Mouse (Mus musculus) retina, adult 2 months (tissue): ENCODE results near the gene Alpk1.
A peak's percentile ranks its signal among the peaks of the same experiment; 100 is the strongest.
"Not testable (repeated sequence)": the region's sequence is repeated elsewhere in the genome, so short reads cannot be mapped to it uniquely, and the experiment has no call there.

Experiments used
- DNase-seq: peaks from one replicate; pipeline ENCODE4 v3.0.0-alpha.2; 2012; ENCODE audit warnings: low read depth, low spot score

The Alpk1 gene

DNA sequence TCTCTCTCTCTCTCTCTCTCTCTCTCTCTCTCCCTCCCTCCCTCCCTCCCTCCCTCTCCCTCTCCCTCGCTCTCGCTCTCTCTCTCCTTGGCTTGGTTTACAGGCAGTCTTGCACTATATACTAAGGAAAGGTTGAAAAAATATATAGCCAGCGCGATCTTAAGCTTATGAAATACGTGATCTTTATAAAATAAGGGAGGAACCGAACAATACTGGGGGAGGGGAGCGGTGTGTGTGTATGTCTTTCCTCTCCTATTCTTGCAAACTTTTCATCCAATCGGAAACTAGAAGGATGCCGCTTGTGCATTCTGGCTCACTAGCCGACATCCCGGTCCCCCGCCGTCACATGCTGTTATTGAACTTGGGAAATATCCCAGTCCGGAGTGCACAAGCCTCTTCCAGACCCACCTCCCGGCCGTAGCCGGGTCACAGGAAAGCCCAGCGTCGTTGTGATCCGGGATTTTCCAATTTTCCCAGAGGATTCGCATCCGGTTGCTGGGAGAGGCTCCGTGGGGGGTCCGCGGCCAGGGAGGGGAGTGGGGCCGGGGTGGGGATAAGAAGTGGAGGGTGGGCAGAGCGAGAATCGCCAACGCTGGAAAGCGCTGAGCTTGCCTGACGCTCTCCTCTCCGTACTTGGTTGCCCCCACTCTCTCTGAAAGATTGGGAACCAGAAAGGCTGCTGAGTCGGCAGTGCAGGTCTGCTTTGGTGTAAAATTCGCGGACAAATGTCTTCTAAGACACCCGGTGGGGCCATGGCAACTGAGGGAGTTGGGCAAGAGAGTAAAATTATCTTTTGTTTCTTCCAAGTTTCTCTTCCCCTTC, 10.1 kb upstream of the Alpk1 start:
- no peak for DNase-seq

DNA sequence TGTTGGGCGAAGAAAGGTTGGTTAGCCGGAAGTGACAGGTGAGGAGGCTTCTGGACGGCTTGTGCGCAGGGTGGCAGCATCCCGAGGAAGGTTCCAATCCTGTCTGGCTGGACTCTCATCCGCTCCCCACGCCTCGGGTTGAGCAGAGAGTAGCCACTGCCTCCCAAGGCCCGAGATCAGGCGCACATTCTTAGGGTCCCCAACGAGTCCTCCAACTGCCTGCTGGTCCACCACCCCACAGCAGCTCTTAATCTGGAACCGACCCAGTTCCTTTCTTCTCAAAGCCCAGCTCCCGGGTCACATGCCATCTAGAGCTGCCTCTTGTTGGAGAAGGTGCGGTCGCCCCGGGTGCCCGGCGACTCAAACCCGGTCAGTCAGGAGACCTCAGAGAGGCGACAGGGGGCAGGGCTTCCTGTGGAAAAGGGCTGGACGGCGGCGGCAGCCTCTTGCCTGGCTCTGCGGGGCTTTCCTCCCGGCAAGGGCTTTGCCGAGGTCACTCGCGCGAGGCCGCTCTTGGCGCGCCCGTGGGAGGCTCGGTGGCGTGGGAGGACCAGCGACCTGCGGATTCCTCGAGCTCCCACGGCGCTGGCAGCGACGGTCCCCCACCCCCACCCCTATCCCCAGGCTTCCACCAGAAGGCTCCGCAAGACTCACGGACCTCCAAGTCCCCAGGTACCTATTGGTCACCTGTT, 9.3 kb upstream of the Alpk1 start, which contains the start of gene Tifa:
TSS of gene Tifa (plus strand) at position 306 of the 692 bp plus-strand sequence.
- no peak for DNase-seq

DNA sequence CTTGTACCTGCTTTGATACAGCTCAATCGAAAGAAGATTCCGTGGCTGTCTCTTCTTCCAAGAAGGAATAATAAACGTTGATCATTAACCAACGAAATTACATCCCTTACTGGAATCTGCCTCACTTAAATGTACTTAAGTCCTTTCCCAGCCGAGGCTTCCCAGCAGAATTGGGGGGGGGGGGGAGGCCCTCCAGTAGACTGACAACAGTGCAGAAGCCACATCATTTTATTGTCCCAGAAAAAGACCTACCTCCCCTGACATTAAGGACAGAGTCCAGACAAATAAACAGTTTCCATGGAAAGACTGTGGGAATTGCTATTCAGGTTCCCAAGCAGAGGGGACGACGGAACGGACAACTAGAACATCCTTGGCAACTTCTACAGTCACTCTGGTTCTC, 8.6 kb upstream of the Alpk1 start:
- DNase-seq = no peak

DNA sequence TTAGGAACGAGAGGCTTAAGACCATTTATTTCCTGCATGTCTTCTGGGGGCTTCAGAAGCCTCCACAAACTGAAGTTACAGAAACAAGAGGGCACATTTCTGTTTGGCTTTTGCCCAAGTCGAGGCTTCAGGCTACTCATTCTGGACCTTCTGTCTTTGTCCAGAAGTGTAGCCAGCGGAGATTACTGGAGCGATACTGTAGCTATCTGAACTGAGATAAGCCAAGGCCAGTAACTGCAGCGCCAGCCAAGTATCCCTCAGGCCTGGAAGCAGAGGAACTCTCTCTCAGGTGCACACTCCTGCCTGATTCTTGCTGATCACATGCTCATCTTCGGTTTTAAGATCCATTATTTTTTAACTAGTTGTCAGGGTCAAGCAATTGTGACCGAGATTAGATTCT, 7.7 kb upstream of the Alpk1 start:
- DNase-seq = no peak

DNA sequence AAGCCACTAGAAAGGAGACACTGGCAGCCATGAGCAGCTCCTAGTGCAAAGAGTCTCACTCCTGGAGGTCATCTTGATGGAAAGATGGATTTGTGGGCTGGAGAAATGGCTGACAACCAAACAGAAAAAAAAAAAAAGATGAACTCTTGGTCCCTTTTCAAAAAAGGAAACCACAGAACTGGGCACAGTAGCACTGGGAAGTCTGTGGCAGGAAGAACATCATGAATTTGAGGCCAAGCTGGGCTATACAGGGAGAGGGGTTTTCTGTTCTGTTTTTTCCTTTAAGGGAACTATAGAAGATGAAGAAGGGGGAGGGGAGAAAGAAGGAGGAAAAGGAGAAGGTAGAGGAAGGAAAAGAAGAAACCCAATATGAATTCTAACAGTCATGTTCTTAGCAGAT, 6.7 kb upstream of the Alpk1 start:
- no peak for DNase-seq

DNA sequence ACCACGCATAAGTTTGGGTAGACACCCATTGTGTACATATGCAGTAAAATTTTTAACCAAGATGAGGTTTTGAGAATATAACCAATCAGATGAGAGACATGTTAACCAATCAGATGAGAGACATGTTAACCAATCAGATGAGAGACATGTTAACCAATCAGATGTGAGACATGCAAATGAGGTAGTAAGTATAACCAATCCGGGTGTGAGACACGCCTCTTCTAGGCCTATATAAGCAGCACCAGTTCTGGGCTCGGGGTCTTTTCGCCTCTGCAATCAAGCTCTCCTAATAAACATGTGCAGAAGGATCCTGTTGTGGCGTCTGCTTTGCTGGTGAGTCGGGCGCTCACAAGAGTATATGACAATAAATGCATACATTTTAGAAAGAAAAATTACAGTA, 3.4 kb upstream of the Alpk1 start:
- DNase-seq = not testable (repeated sequence)

DNA sequence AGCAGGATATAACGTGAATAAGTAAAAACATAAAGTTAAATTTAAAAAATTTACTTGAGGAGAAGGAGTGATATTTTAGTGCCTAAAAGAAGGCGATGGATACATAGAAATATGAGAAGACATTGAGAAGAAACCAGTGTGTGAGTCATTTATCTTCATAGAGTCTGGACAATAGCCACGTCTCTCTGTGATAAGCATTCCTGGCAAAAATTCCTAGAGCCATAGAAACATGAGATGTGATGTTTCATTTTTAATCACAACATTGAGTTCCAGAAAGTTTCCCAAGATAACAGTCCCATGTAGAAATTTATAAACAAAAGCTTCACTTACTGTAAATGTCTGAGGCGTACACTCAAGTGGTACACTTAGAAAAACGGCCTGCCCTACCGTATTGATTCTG, 2.6 kb upstream of the Alpk1 start:
- DNase-seq = no peak

DNA sequence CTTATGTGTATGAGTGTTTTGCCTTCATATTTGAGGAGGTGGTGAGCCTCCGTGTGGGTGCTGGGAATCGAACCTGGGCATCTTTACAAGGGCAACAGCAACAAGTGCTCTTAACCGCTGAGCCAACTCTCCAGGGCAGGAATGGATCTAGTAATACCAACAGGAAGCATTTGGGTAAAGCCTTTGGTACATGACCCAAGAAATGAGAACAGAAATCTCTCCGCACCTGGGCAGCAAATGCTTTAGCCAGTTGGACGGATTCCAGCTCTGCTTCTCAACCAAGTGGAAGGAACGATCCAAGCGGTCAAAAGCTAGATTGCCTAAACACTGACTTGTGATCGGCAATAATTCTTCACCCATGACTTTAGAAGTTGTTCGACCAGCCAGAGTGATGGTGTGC, 594 bp upstream of the Alpk1 start:
- no peak for DNase-seq

DNA sequence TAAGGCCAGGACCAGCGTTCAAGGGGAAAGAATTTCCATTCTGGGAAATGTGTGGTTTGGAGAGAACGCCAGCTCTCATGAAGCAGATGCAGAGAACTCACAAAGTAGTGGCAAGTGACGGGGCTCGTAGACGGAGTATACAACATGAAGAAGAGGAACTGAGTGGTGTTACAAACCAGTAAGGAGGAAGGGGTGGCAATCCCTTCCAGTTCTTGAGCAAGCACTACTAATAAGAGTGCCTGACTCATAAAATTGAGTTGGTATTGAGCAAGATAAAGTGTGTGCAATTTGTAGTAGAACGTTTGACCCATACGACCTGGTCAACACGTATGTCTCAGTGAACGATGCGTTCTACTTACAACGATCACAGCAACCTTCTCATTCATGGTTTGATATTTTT, 11.2 kb downstream of the Alpk1 start:
- DNase-seq = no peak

DNA sequence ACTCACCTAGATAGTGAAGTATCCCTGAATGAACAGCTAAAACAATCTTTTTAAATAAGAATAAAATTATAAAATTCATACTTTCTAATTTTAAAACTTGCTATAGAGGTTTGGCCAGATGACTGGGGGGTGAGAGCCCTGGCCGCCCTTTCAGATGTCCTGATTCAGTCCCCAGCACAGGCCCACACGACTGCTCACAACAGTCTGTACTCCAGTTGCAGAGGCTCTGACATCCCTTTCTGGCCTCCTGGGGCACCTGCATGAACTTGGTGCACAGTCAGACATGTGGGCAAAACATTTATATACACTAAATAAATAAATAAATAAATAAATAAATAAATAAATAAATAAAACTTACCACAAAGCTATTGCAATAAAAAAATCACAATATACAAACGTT, 14.4 kb downstream of the Alpk1 start:
- DNase-seq = no peak

DNA sequence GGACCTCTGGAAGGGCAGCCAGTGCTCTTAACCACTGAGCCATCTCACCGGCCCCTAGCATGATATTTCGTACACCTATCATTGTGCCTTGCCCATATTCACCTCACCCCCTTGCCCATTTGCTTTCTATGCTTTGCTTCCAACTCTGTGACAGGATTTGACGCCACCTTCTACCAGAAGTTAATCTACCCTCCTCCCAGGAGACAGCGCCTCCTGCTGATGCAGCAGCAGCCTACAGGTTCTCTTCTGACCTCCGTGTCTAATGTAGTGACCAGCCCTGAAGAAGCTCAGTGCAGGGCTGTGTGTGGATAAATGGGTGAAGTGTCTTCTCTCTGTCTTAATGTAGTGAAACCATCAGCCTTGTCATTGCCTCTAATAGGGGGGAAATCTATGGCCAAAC, 15.8 kb downstream of the Alpk1 start:
- no peak for DNase-seq

DNA sequence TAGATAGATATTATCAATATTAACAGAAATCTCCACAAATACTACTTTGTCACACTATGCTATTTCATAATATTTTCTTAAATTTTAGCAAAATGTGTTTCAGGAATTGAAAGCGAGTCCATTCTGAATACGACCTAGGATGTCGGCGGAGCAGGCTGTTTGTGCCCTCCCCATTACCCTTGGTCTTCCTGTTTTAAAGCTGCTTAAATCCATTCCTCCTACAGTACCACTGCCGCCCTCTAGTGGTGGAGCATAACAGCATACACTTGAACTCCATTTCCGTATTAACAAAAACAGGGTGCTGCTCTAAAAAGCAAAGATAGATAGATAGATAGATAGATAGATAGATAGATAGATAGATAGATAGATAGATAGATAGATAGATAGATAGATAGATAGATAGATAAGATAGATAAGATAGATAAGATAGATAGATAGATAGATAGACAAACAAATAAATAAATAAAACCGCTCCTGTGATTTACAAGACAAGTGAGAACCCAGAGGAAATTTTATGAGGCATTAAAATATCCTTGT, 17.2 kb downstream of the Alpk1 start:
- peak; percentile 67 for DNase-seq

DNA sequence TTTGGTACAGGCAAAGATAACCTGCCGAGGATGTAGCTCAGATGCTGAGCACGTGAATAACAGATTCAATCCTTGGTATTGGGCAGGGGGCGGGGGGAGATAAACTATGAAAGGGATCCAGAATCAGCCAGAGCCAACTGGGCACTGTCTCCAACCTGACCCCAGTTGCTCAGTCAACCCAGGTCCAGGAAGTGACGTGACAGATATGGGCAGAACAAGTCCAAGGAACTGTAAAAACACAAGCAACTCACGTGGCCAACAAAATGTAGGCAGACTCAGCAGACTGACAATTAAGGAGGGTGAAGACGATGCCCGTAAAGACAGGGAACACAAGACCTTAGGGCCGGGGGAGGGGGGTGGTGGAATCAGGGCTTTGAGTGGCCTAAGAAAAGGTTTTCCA, 17.9 kb downstream of the Alpk1 start:
- DNase-seq = no peak

DNA sequence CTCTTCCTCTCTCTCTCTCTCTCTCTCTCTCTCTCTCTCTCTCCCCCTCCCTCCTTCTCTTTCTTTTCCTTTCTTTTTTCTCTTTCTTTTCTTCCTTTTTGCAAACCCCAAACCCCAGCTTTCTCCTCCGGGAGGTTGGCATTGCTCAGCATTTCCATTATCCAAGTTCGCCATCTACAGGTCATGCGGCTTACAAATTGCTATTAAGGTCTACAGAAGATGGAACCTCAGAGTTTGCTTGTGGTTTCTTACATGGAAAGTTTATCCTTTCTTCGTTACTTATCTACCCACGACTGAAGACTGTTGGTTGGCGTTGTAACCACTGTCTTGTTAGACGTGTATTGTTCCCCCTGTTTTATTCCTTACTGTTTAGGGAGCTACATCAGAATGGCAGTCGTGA, 21.1 kb downstream of the Alpk1 start:
- no peak for DNase-seq

DNA sequence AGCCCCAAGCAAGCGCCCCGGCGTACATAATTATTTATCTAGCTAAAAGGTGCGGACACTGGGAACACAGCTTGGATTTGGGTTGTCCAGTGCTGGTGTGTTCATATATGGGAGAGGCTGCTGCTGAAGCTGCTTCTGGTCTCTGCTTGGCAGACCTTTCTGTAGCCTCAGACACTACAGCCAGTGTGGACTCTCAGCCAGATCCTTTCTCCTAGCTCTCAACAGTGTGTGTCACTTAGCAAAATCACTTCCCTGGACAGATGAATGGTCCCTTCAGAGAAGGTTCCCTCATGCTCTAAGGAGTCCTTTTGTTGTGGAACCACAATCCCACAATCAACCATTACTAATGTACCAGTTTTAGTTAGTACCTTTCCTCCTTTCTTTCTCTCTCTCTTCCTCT, 21.5 kb downstream of the Alpk1 start:
- DNase-seq = no peak

DNA sequence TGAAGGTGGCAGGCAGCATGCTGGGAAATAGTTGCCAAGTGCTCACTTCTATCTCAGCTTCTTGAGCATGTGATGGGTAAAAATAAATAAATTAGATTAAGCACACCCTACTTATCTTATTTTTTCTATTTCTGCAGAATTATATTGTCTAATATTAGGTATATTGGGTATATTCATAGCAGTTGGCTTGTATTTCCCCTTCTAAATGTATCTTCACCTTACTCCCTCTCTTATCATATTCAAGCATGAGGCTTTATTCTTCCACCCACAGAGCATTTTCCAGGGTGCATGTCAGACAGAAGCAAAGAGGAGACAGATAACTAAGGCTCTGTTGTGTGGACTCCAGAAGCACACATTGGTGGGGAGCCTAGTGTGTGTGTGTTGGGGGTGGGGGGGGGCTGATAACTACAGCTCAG, 22.4 kb downstream of the Alpk1 start:
- no peak for DNase-seq

DNA sequence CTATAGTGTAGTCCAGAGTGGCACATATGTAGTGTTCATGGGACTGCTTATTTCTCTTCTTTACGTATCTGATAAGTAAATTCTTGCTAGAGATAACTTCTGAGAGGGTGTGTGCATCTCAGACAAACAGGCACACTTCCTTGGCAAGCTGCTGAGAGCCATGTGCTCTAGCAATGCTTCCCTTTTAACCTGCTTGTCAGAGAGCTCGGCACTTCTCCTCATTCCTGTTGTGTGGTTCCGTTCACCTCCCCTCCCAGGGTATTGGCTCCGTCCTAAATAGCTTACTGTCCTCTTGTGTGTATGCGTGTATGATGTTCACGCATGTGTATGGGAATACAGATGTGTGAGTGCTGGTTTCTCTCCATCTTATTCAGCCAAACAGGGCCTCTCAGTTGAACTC, 23.9 kb downstream of the Alpk1 start:
- no peak for DNase-seq

DNA sequence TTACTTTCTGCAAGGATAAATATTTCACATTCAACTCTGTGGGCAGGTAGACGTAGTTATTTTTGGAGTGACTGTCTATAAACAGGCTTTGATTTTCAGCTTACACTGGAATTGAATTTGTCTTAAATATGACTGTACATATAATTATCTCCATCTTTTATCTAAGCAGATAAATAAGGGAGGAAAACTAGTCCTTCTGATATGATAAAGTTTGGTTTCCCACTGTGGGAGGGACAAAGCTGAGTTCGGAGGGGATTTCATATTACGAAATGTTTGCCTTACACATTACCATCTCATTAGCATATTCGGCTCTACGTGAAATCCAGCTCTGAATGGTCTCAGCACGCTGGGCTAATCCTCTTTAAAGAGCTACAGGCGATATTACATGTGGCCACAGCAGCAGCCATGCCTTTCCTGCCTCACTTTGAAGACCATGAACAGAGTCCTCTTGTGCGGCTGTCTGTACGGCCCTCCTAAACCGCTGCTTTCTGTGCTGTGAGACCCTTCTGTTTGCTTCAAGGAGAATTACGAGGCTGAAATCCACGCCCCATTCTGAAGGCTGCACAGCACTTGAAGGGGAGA, 30.3 kb downstream of the Alpk1 start:
- DNase-seq = peak; percentile 11

DNA sequence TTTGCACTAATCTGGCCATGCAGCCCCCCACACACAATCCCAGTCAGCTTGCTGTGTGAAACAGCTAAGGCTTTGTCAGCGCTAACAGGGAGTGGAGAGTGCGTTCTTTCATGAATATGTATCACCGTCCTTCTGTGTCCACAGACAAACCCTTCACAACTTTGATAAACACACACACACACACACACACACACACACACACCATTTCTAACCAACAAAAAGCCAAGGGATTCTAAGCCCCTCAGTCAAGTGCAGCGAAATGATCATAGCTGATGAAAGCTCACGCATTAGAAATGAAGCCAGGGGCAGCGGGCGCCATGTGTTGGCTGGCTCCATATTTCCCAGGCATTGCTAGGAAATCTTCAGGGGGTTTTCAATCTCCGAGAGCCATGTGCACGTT, 31.1 kb downstream of the Alpk1 start:
- no peak for DNase-seq

DNA sequence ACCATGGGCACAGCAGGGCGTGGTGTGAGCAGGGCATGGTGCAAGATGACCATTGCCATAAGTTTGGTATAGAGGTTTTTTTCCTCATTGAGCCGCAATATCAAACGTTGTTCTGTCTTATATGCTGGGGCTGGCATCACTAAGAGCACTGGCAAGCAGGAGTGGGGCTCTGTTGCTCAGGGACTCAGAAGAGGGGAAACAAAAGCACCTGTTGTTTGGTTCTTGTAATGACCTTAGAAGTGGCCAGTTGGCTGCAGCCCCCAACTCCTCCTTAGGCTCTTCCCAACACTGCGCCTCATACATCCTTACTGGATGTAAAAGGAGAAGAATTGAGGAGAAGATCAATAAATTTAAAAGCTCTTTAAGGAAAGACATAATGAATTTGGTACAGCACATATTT, 31.7 kb downstream of the Alpk1 start:
- DNase-seq = no peak

DNA sequence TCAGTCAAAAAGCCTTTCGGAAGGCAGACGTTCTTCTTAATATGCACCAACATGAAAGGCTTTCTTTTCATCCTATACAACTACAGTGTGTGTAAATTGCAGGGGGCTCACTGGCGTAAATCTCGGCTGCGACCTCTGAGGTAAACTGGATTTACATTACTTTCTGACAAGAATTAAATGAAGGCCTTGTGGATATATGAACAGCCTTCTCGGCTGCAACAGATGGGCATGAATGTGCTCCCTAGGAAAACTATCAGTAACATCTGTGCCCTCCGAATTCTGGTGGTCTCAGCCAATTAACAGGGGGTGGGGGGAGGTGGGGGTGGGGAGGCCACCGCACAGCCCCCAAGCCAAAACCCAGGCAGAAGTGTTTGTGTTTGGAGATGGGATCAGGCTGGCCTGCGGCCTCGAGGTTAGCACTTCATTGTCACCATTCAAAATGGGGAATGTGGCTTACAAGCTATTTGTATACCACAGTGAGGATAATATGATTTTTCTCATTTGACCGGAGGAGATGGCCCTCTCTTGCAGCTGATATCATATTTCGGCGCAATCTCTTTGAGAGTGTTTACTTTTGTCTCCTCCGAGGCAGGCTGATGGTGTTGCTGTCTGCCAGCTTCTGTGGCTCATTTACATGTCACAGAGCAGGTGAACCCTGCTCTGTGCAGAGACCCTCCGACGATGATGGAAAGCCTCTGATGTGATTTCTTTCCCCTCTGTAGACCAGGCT, 34.3 kb downstream of the Alpk1 start:
- DNase-seq = no peak

DNA sequence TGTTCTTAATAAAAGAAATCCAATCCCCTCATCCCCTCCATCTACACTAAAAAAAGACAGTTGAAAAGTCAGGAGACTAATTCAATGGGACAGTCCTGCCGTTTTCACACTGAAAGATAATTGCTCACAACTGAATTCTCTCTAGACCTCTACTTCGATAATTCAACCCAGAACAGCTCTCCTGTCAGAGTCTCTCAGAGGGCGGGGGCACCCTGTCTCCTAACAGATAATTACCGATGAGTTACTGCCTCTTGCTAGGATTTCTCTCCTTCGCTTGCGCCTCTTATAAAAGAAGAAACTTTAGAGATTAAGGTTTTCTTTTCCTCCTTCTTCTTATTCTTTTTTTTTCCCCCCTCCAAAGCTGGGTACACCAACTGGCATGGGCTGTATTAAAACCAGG, 34.8 kb downstream of the Alpk1 start:
- no peak for DNase-seq
